Mouse (Mus musculus) erythroblast, embryonic 14.5 days (primary cell): ENCODE results near the gene Lancl3.

Experiments used
- GATA1 ChIP-seq: IDR thresholded peaks from 2 replicates; pipeline ENCODE4 v1.6.1; 2012; ENCODE audit warnings: low read length, inconsistent platforms, mixed read lengths
- TAL1 ChIP-seq: IDR thresholded peaks from 3 replicates; pipeline ENCODE4 v1.6.1; 2012; ENCODE audit warnings: low read length, inconsistent platforms, mixed read lengths

DNA sequence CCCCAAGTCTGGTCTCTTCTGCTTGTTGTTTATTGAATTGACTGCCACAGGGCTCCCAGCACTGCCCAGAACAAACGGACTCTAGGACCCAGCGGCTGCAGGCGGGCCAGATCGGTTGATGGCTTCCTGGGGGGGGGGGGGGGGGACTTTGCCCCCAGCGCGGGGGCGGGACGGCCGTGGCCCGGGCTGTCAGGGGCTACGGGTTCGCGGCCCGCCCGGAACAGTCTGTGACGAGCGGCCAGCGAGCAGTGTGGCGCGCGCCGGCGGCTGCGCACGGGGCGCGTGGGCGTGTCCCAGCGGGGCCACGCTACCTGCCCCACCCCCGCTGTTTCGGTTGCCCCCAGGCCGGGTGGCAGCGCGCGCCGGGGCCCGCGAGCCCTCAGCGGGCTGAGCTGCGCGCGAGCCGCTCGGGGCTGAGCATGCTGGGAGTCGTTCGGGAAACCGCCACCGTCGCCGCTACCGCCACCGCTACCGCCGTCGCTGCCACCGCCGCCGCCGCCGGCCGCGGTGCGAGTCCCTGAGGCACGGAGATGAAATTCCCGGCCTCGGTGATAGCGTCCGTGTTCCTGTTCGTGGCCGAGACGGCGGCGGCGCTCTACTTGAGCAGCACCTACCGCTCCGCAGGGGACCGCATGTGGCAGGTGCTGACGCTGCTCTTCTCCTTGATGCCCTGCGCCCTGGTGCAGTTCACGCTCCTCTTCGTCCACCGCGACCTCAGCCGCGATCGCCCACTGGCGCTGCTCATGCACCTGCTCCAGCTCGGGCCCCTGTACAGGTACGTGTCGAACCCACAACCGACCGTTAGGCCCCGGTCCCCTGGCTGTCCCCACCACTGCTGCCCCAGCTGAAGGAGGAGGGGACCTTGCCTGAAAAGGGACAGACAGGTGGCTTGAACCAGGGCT lies 73.0 kb downstream of the Lancl3 start, which contains the start of gene Xk:
- no peak for TF ChIP-seq TAL1
- no peak for TF ChIP-seq GATA1
